Comparison of ENCODE assay signal across 16 mouse cellular contexts in the genomic region with DNA sequence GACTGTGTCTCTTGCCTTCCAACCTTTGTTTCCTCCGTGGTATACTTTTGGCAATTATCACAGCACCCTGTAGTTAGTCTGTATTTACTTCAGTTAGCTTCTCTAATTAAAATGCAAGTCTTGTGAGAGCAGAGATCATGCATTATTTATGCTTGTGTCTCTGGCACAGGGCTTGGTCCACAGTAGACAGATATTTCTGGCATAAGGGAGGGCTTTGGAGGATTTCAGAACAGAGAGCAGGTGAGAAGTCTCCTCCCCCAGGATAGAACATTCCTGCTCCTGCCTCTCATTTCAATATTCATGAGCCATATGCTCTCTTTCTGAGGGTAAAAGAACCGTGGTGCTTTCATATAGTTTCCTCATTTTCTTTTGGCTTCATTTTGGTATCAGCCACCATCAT.
DNase-seq lines count a peak whose midpoint lies in the region; ATAC-seq lines count a peak whose summit lies in the region.
"Had no signal": no experiment of that assay in that cellular context is flagged by ENCODE, and none has a peak within 500 bp of the region (broad histone marks: within the 10 kb centered on the region; RNA-seq: fewer than 3 reads in every experiment).

No protein-coding gene starts in this region.

- H3K27ac ChIP-seq in hindbrain, embryonic 11.5 days (ENCODE audit: low read depth, low read length), result no peak overlapping the region
- H3K27ac ChIP-seq in hindbrain, embryonic 10.5 days, result no peak overlapping the region
- H3K27ac ChIP-seq in midbrain, embryonic 13.5 days, result peak overlapping the region; percentile 44; the same call in 1 of the 2 replicates
- H3K27ac ChIP-seq: heart, embryonic 13.5 days; liver, embryonic 12.5 days had no signal

- no peaks in the 10 kb centered on the region for H3K4me1 ChIP-seq in hindbrain, embryonic 11.5 days (replicated peaks; ENCODE audit: control insufficient read depth, insufficient read depth, low read length)
- peaks cover 9% of the 10 kb centered on the region; the same call in 1 of the 2 replicates for H3K4me1 ChIP-seq in hindbrain, embryonic 10.5 days (replicated peaks)
- H3K4me1 ChIP-seq in midbrain, embryonic 13.5 days (replicated peaks), result peaks cover 12% of the 10 kb centered on the region
- H3K4me1 ChIP-seq: heart, embryonic 13.5 days; liver, embryonic 12.5 days had no signal

- H3K36me3 ChIP-seq in hindbrain, embryonic 11.5 days (ENCODE audit: control insufficient read depth, insufficient read depth, low read length), result no peaks in the 10 kb centered on the region
- no peaks in the 10 kb centered on the region for H3K36me3 ChIP-seq in hindbrain, embryonic 10.5 days
- H3K36me3 ChIP-seq in midbrain, embryonic 13.5 days, result no peaks in the 10 kb centered on the region
- H3K36me3 ChIP-seq: heart, embryonic 13.5 days; liver, embryonic 12.5 days had no signal

- 46% methylated on average over 2 of the region's 2 CpGs for WGBS in hindbrain, embryonic 11.5 days
- 68% methylated on average over 2 of the region's 2 CpGs for WGBS in hindbrain, embryonic 10.5 days
- WGBS in midbrain, embryonic 13.5 days, result 19% methylated on average over 2 of the region's 2 CpGs

- H3K4me2 ChIP-seq in hindbrain, embryonic 11.5 days (replicated peaks; ENCODE audit: low read depth, low read length), result no peak overlapping the region
- no peak overlapping the region for H3K4me2 ChIP-seq in midbrain, embryonic 13.5 days (replicated peaks)
- H3K4me2 ChIP-seq: heart, embryonic 13.5 days; liver, embryonic 12.5 days had no signal

- peak; percentile 78 for ATAC-seq in hindbrain, embryonic 11.5 days (ENCODE audit: low FRiP score)
- ATAC-seq in midbrain, embryonic 13.5 days, result peak; percentile 92
- no peak for ATAC-seq in monocyte, adult 5-6 weeks (replicated peaks; ENCODE audit: insufficient number of reproducible peaks, low FRiP score, low TSS enrichment, poor library complexity, severe bottlenecking)
- ATAC-seq: inflammation-experienced regulatory T-cells, adult 6 months; liver, embryonic 12.5 days had no signal

- no peak for DNase-seq in hindbrain, embryonic 11.5 days (ENCODE audit: low spot score)
- DNase-seq in hindbrain, embryonic 10.5 days (ENCODE audit: low spot score), result no peak
- DNase-seq in right cerebral cortex, postnatal 25 days, result peak; percentile 14
- no peak for DNase-seq in right cerebral cortex, postnatal 14 days
- no peak for DNase-seq in embryo, embryonic 11 days
- no peak for DNase-seq in retina, postnatal 1 day
- DNase-seq: B cell, adult 2 months; cerebellum, adult 11-12 months; gastrocnemius, postnatal 36 days; lung, postnatal 14 days had no signal

- no peak overlapping the region for H3K4me3 ChIP-seq in hindbrain, embryonic 11.5 days (ENCODE audit: low read depth, low read length)
- no peak overlapping the region for H3K4me3 ChIP-seq in hindbrain, embryonic 10.5 days
- no peak overlapping the region for H3K4me3 ChIP-seq in midbrain, embryonic 13.5 days (replicated peaks)
- H3K4me3 ChIP-seq: erythroblast, embryonic 14.5 days; heart, embryonic 13.5 days; liver, embryonic 12.5 days had no signal

- H3K27me3 ChIP-seq in hindbrain, embryonic 11.5 days (ENCODE audit: control insufficient read depth, insufficient read depth, low read length), result no peaks in the 10 kb centered on the region
- H3K27me3 ChIP-seq in hindbrain, embryonic 10.5 days (ENCODE audit: insufficient read depth, poor library complexity, severe bottlenecking), result no peaks in the 10 kb centered on the region
- no peaks in the 10 kb centered on the region for H3K27me3 ChIP-seq in midbrain, embryonic 13.5 days
- H3K27me3 ChIP-seq: heart, embryonic 13.5 days; liver, embryonic 12.5 days had no signal

- H3K9me3 ChIP-seq in hindbrain, embryonic 11.5 days (ENCODE audit: control insufficient read depth, low read length), result no peaks in the 10 kb centered on the region
- no peaks in the 10 kb centered on the region for H3K9me3 ChIP-seq in hindbrain, embryonic 10.5 days
- no peaks in the 10 kb centered on the region for H3K9me3 ChIP-seq in midbrain, embryonic 13.5 days
- H3K9me3 ChIP-seq: heart, embryonic 13.5 days had no signal

- H3K9ac ChIP-seq in hindbrain, embryonic 11.5 days (ENCODE audit: low read depth, low read length), result no peak overlapping the region
- no peak overlapping the region for H3K9ac ChIP-seq in midbrain, embryonic 13.5 days (replicated peaks)
- H3K9ac ChIP-seq: heart, embryonic 13.5 days; liver, embryonic 12.5 days had no signal
